Mouse (Mus musculus): Measurements from ENCODE around the gene Fpgs.

DNA sequence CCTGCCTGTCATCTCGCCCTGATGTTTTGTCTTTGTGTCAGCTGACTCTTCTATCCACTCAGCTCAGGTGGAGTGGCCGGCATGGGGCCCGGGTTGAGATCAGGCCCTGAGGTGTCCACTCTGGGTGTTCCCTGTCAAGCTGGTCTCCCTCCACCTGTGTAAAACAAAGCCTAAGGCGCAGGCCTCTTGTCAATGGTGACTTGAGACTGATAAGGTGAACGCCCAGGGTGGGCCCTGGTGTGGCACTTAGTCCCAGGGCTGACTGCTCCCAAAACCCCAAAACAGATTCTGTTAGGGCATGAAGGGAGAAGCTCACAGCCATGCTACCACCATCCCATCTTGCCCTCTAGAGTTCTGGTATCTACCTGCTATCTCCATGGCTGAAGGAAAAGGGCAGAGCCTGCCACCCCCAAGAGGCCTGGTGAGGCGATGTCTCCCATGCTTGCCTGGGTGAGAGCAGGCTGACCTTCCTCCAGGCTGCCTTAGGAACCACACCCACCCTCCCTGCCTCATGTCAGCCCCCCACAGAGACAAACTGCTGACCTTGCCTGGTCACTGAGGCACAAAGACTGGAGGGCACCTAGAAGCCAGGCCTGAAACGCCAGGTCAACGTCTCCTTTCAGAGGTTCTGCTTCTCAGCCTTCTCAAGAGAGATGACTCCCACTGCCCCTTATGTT, 59.0 kb downstream of the Fpgs start:
- TF ChIP-seq CTCF (IDR thresholded peaks at IDR 0.05; ENCODE audit: control insufficient read depth, insufficient read depth, insufficient read length) (no peak), USF1 (IDR thresholded peaks at IDR 0.05; ENCODE audit: low read depth) (no peak), MAX (IDR thresholded peaks at IDR 0.05) (no peak), CEBPB (IDR thresholded peaks at IDR 0.05; ENCODE audit: low read depth) (no peak), MYOD1 (IDR thresholded peaks at IDR 0.05; ENCODE audit: control insufficient read depth, insufficient read length, low read depth) (no peak)
